Mouse (Mus musculus) forebrain, postnatal 0 days (tissue): ENCODE data around the gene Mtfr1l. TPM values are rescaled to one million over a fixed set of nuclear protein-coding genes. Genes with fewer than 3 reads are reported as not detected.

ENCODE experiments used
- ATAC-seq: fragments of 200-750 bp; cut with Nextera tagmentation; 2 replicates; pipeline ENCODE4 v1.8.0; 2017; ENCODE audit warnings: mild to moderate bottlenecking, moderate library complexity
- DNase-seq: peaks from one replicate; pipeline ENCODE4 v3.0.0-alpha.2; 2015
- H3K27ac ChIP-seq: fragments of 300-500 bp; sonication (generic); 2 replicates; pipeline ENCODE4 v1.5.1; 2014; ENCODE audit warnings: low read depth, mild to moderate bottlenecking, antibody characterized with exemption, low read length, moderate library complexity, mixed read lengths
- H3K27me3 ChIP-seq: fragments of 300-500 bp; sonication (generic); 2 replicates; pipeline ENCODE4 v1.6.1; 2014; ENCODE audit warnings: mild to moderate bottlenecking, low read length, mixed read lengths; ENCODE audit not compliant: insufficient read depth
- H3K36me3 ChIP-seq: fragments of 300-500 bp; sonication (generic); 2 replicates; pipeline ENCODE4 v1.6.1; 2014; ENCODE audit warnings: mild to moderate bottlenecking, moderate library complexity; ENCODE audit not compliant: insufficient read depth
- H3K4me1 ChIP-seq: fragments of 300-500 bp; sonication (generic); 2 replicates; pipeline ENCODE4 v1.6.1; 2014; ENCODE audit warnings: antibody characterized with exemption; ENCODE audit not compliant: insufficient read depth
- H3K4me2 ChIP-seq: fragments of 300-500 bp; sonication (generic); 2 replicates; pipeline ENCODE4 v1.6.1; 2014; ENCODE audit warnings: low read depth, mild to moderate bottlenecking, moderate library complexity
- H3K4me3 ChIP-seq: fragments of 300-500 bp; sonication (generic); 2 replicates; pipeline ENCODE4 v1.5.1; 2014; ENCODE audit warnings: low read depth, low read length, mixed read lengths
- H3K9ac ChIP-seq: fragments of 300-500 bp; sonication (generic); 2 replicates; pipeline ENCODE4 v1.6.1; 2014; ENCODE audit warnings: mild to moderate bottlenecking
- H3K9me3 ChIP-seq: fragments of 300-500 bp; sonication (generic); 2 replicates; pipeline ENCODE4 v1.6.1; 2016; ENCODE audit warnings: low read length
- CTCF ChIP-seq: sonication (generic); IDR thresholded peaks from 2 replicates; pipeline ENCODE4 v1.5.1; 2016; ENCODE audit warnings: antibody characterized with exemption, control low read depth, low read depth
- WGBS: fragments of 180-500 bp; shearing (Covaris S2); extraction: QIAGEN DNeasy Blood & Tissue Kit; methylation state at CpG from one replicate; pipeline ENCODE4 v1.1.7; 2014; 5-methylcytosine and 5-hydroxymethylcytosine counted together
- microRNA-seq, 2 experiments: library from miRNA; unstranded; fragments of <30 nt; microRNA quantifications; one replicate each; pipeline ENCODE4; 2016
- polyA plus RNA-seq: library from polyadenylated mRNA; unstranded; fragments of >200 nt; fragmentation: Nextera tagmentation; extraction: Ambion mirVana; gene quantifications from 2 replicates; pipeline ENCODE4 v1.2.1, GENCODE M21; 2015
- total RNA-seq: library from RNA; depleted of rRNA; stranded (reverse); fragments of >200 nt; gene quantifications from 2 replicates; pipeline ENCODE4 v1.2.3, GENCODE M21; 2014; rRNA removed

Gene Mtfr1l
- total and polyA plus RNA-seq, 2 experiments from 2014 or later: 119 to 194 TPM

DNA sequence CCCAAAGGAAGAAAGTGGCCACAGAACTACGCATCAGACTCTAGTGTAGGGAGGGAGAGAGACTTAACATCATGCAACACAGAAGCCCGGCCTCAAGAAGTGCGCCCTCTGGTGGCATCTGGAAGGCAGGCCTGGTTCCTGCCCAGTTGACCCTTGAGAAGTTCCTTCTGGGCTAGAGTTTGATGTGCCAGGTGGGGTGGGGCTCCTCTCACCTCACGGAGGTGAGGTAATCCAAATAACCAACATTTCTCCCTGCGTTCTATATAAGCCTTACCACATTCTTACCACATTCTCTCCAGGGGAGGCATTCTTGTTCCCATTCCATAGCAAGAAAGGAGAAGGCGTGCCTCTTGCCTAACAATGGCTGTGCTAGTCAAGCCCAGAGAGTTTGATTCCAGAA lies 54.3 kb downstream of the Mtfr1l start:
- H3K9me3 ChIP-seq: no peaks in the 10 kb centered on the region
- H3K27me3 ChIP-seq: no peaks in the 10 kb centered on the region
- no peak overlapping the region for H3K4me3 ChIP-seq
- WGBS: 23% methylated on average over 6 of the region's 6 CpGs
- peak; percentile 85 for TF ChIP-seq CTCF
- no peaks in the 10 kb centered on the region for H3K4me1 ChIP-seq
- H3K4me2 ChIP-seq: no peak overlapping the region
- H3K9ac ChIP-seq: no peak overlapping the region
- H3K27ac ChIP-seq: no peak overlapping the region
- ATAC-seq (no peak; the same call in 1 of the 2 replicates), DNase-seq (peak; percentile 69)
- peaks cover 15% of the 10 kb centered on the region for H3K36me3 ChIP-seq

DNA sequence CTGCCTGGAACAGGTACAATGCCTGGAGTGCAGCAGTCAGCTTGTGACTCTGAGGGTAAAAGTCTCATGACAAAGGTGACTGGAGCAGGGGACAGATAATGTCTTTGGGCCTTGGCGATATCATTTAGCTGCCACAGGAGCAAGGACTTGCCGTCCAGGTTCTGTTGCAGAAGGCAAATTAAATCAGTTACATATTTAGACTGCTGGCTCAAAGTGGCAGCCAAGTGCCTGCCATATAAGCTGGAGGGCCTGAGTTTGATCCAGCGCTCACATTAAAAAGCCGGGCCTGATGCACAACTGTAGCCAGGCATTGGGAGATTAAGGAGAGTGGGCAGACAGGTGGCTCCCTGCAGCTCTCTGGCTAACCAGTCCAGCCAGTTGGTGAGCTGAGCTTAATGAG lies 55.3 kb downstream of the Mtfr1l start:
- H3K4me3 ChIP-seq: no peak overlapping the region
- no peak for TF ChIP-seq CTCF
- ATAC-seq (no peak), DNase-seq (no peak)
- H3K4me2 ChIP-seq: no peak overlapping the region
- H3K9me3 ChIP-seq: no peaks in the 10 kb centered on the region
- H3K27ac ChIP-seq: no peak overlapping the region
- H3K27me3 ChIP-seq: no peaks in the 10 kb centered on the region
- no peaks in the 10 kb centered on the region for H3K4me1 ChIP-seq
- WGBS: 85% methylated on average over 4 of the region's 4 CpGs
- peaks cover 25% of the 10 kb centered on the region for H3K36me3 ChIP-seq
- no peak overlapping the region for H3K9ac ChIP-seq

DNA sequence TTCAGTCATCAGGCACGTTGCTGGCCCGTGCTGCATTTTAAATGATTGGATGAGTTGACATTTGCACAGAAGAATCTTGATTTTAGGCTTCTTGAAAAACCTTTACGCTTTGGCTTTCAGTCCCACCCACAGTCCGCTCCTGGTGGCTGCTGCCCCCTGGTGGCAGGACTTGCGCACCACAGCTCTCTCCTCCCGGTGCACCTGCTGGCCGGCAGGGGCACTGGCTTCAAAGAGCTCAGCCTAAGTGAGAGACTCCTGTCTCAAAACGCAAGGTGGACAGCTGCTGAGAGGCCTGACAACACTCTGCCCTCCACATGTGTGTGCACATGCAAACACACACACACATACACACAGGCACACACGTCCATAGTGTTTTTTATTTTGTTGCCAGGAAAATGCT lies 57.2 kb downstream of the Mtfr1l start:
- H3K9me3 ChIP-seq: no peaks in the 10 kb centered on the region
- H3K4me2 ChIP-seq: no peak overlapping the region
- H3K4me3 ChIP-seq: no peak overlapping the region
- H3K27me3 ChIP-seq: no peaks in the 10 kb centered on the region
- TF ChIP-seq CTCF: peak; percentile 100
- DNase-seq (peak; percentile 94), ATAC-seq (peak; percentile 84)
- 0 out of 2 replicates have a peak, but pooled peaks cover under 1% of the 10 kb centered on the region for H3K4me1 ChIP-seq
- peak overlapping the region; percentile 62 for H3K27ac ChIP-seq
- H3K36me3 ChIP-seq: peaks cover 39% of the 10 kb centered on the region
- WGBS: 5% methylated on average over 9 of the region's 9 CpGs
- no peak overlapping the region for H3K9ac ChIP-seq

DNA sequence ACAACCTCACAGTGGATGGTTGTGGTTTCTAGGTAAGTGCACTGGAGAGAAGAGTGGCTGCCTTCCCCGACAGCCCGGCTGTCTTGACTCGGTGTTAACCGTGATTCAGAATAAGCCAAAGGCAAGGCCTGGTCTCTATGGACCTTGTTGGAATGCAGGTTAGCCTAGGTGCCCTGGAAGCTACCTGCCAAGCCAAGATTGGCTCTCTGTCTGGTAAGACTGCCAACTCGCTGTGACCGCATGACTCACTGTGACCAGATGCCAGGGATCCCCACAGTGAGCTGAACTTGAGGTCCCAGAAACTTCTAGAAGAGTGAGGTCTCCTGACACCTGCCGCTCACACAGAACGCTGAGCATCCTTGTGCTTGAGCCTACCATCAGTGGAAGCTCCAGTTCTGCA lies 58.3 kb downstream of the Mtfr1l start:
- H3K9ac ChIP-seq: no peak overlapping the region
- TF ChIP-seq CTCF: 0 out of 2 replicates have a peak, but pooled peaks have one; percentile 2
- 81% methylated on average over 8 of the region's 8 CpGs for WGBS
- no peaks in the 10 kb centered on the region for H3K9me3 ChIP-seq
- ATAC-seq: no peak
- peaks cover 12% of the 10 kb centered on the region; the same call in 1 of the 2 replicates for H3K4me1 ChIP-seq
- no peak overlapping the region for H3K4me3 ChIP-seq
- H3K4me2 ChIP-seq: no peak overlapping the region
- peak overlapping the region; percentile 62 for H3K27ac ChIP-seq
- no peaks in the 10 kb centered on the region for H3K27me3 ChIP-seq
- peak; percentile 60 for DNase-seq
- H3K36me3 ChIP-seq: peaks cover 50% of the 10 kb centered on the region

Small RNAs within 50 kb of the gene (microRNA-seq; reads per million reads assigned to microRNA genes)
- 0 reads per million in 2 experiments for gene Mir6403

Other genes with a start within 250 kb of the Mtfr1l start
- gene Pdik1l, start 247.5 kb downstream of the Mtfr1l start, total RNA-seq: 42.2 and 43.8 TPM in 2 replicates
- 21.7 and 28.9 TPM in 2 replicates for gene Pdik1l, start 247.5 kb downstream of the Mtfr1l start, polyA plus RNA-seq
- 1.3 and 1.5 TPM in 2 replicates for gene Trim63, start 220.3 kb downstream of the Mtfr1l start, total RNA-seq
- gene Trim63, start 220.3 kb downstream of the Mtfr1l start, polyA plus RNA-seq: 0.18 and 0.31 TPM in 2 replicates
- gene Slc30a2, start 192.2 kb downstream of the Mtfr1l start, total RNA-seq: 0.08 TPM in 1 of 2 replicates, not detected in the other
- 0.15 and 0.28 TPM in 2 replicates for gene Slc30a2, start 192.2 kb downstream of the Mtfr1l start, polyA plus RNA-seq
- gene Extl1, start 151.5 kb downstream of the Mtfr1l start, total RNA-seq: 0.95 and 1.4 TPM in 2 replicates
- gene Extl1, start 151.5 kb downstream of the Mtfr1l start, polyA plus RNA-seq: 1.2 TPM in 2 replicates
- 11.1 and 18.0 TPM in 2 replicates for gene Pafah2, start 139.1 kb downstream of the Mtfr1l start, total RNA-seq
- gene Pafah2, start 139.1 kb downstream of the Mtfr1l start, polyA plus RNA-seq: 6.4 and 7.6 TPM in 2 replicates
- 2,537 and 3,460 TPM in 2 replicates for gene Stmn1, start 67.1 kb downstream of the Mtfr1l start, total RNA-seq
- 7,274 and 8,446 TPM in 2 replicates for gene Stmn1, start 67.1 kb downstream of the Mtfr1l start, polyA plus RNA-seq
- gene Paqr7, start 38.7 kb downstream of the Mtfr1l start, total RNA-seq: 33.9 and 36.6 TPM in 2 replicates
- 21.3 and 28.1 TPM in 2 replicates for gene Paqr7, start 38.7 kb downstream of the Mtfr1l start, polyA plus RNA-seq
- gene Aunip, start 24.4 kb downstream of the Mtfr1l start, total RNA-seq: 1.2 and 1.8 TPM in 2 replicates
- 1.1 and 1.3 TPM in 2 replicates for gene Aunip, start 24.4 kb downstream of the Mtfr1l start, polyA plus RNA-seq
- 17.1 and 17.9 TPM in 2 replicates for gene Selenon, start 16.8 kb upstream of the Mtfr1l start, total RNA-seq
- gene Selenon, start 16.8 kb upstream of the Mtfr1l start, polyA plus RNA-seq: 11.8 and 13.4 TPM in 2 replicates
- gene Man1c1, start 168.9 kb upstream of the Mtfr1l start, total RNA-seq: 8.3 and 9.9 TPM in 2 replicates
- gene Man1c1, start 168.9 kb upstream of the Mtfr1l start, polyA plus RNA-seq: 1.7 and 2.4 TPM in 2 replicates
- gene Ldlrap1, start 232.6 kb upstream of the Mtfr1l start, total RNA-seq: 1.2 and 1.7 TPM in 2 replicates
- gene Ldlrap1, start 232.6 kb upstream of the Mtfr1l start, polyA plus RNA-seq: 2.3 TPM in 2 replicates